Mouse (Mus musculus): ENCODE data around the gene Lrrc46. TPM values are rescaled to one million over a fixed set of nuclear protein-coding genes. Genes with fewer than 3 reads are reported as not detected.
A peak's percentile ranks its signal among the peaks of the same experiment; 100 is the strongest.

Gene Lrrc46
- polyA plus RNA-seq, 1 experiment, result 2.4 TPM

- H3K36me3 ChIP-seq (ENCODE audit: control insufficient read depth, insufficient read depth, low read length, poor library complexity, severe bottlenecking), result peaks cover 7% of the 10 kb centered on the region
- H3K4me3 ChIP-seq (ENCODE audit: low read depth, low read length), result no peak overlapping the region
- TF ChIP-seq POLR2A (IDR thresholded peaks at IDR 0.05; ENCODE audit: insufficient read depth, low read length) (no peak), EP300 (IDR thresholded peaks at IDR 0.05; ENCODE audit: insufficient read depth, low read depth, low read length) (no peak), CTCF (IDR thresholded peaks at IDR 0.05; ENCODE audit: low read depth, low read length) (peak; percentile 32)
- H3K9me3 ChIP-seq (replicated peaks; ENCODE audit: control insufficient read depth, insufficient read depth, low read length, poor library complexity, severe bottlenecking), result no peaks in the 10 kb centered on the region
- H3K27me3 ChIP-seq (ENCODE audit: control insufficient read depth, insufficient read depth, low read length, poor library complexity, severe bottlenecking), result no peaks in the 10 kb centered on the region
- H3K27ac ChIP-seq (ENCODE audit: insufficient read depth, low read length), result no peak overlapping the region
- H3K9ac ChIP-seq (ENCODE audit: low read depth, poor library complexity, severe bottlenecking), result no peak overlapping the region
- H3K4me1 ChIP-seq (ENCODE audit: control insufficient read depth, insufficient read depth, low read length), result no peaks in the 10 kb centered on the region
These were observed 4.7 kb upstream of the Lrrc46 start for GRCm38 (mm10) chr11:97045861-97046260.

- TF ChIP-seq POLR2A (IDR thresholded peaks at IDR 0.05; ENCODE audit: insufficient read depth, low read length) (no peak), EP300 (IDR thresholded peaks at IDR 0.05; ENCODE audit: insufficient read depth, low read depth, low read length) (no peak), CTCF (IDR thresholded peaks at IDR 0.05; ENCODE audit: low read depth, low read length) (no peak)
- Histone ChIP-seq H3K27me3 (ENCODE audit: control insufficient read depth, insufficient read depth, low read length, poor library complexity, severe bottlenecking) (no peaks in the 10 kb centered on the region), H3K9me3 (replicated peaks; ENCODE audit: control insufficient read depth, insufficient read depth, low read length, poor library complexity, severe bottlenecking) (no peaks in the 10 kb centered on the region), H3K4me3 (ENCODE audit: low read depth, low read length) (no peak overlapping the region), H3K27ac (ENCODE audit: insufficient read depth, low read length) (no peak overlapping the region), H3K4me1 (ENCODE audit: control insufficient read depth, insufficient read depth, low read length) (no peaks in the 10 kb centered on the region), H3K9ac (ENCODE audit: low read depth, poor library complexity, severe bottlenecking) (no peak overlapping the region), H3K36me3 (ENCODE audit: control insufficient read depth, insufficient read depth, low read length, poor library complexity, severe bottlenecking) (peaks cover 7% of the 10 kb centered on the region)
These were observed 3.7 kb upstream of the Lrrc46 start for GRCm38 (mm10) chr11:97044902-97045301.

GRCm38 (mm10) chr11:97040301-97041021 lies 746 bp downstream of the Lrrc46 start:
- no peaks in the 10 kb centered on the region for H3K9me3 ChIP-seq (replicated peaks; ENCODE audit: control insufficient read depth, insufficient read depth, low read length, poor library complexity, severe bottlenecking)
- H3K36me3 ChIP-seq (ENCODE audit: control insufficient read depth, insufficient read depth, low read length, poor library complexity, severe bottlenecking), result no peaks in the 10 kb centered on the region
- no peak overlapping the region for H3K27ac ChIP-seq (ENCODE audit: insufficient read depth, low read length)
- H3K4me3 ChIP-seq (ENCODE audit: low read depth, low read length), result no peak overlapping the region
- H3K27me3 ChIP-seq (ENCODE audit: control insufficient read depth, insufficient read depth, low read length, poor library complexity, severe bottlenecking), result no peaks in the 10 kb centered on the region
- H3K9ac ChIP-seq (ENCODE audit: low read depth, poor library complexity, severe bottlenecking), result no peak overlapping the region
- H3K4me1 ChIP-seq (ENCODE audit: control insufficient read depth, insufficient read depth, low read length), result no peaks in the 10 kb centered on the region
- TF ChIP-seq CTCF (IDR thresholded peaks at IDR 0.05; ENCODE audit: low read depth, low read length), result no peak
- no peak for TF ChIP-seq POLR2A (IDR thresholded peaks at IDR 0.05; ENCODE audit: insufficient read depth, low read length)
- no peak for TF ChIP-seq EP300 (IDR thresholded peaks at IDR 0.05; ENCODE audit: insufficient read depth, low read depth, low read length)

GRCm38 (mm10) chr11:97038881-97039280 lies 2.3 kb downstream of the Lrrc46 start:
- Histone ChIP-seq H3K9ac (ENCODE audit: low read depth, poor library complexity, severe bottlenecking) (no peak overlapping the region), H3K4me1 (ENCODE audit: control insufficient read depth, insufficient read depth, low read length) (no peaks in the 10 kb centered on the region), H3K4me3 (ENCODE audit: low read depth, low read length) (no peak overlapping the region), H3K27ac (ENCODE audit: insufficient read depth, low read length) (no peak overlapping the region), H3K36me3 (ENCODE audit: control insufficient read depth, insufficient read depth, low read length, poor library complexity, severe bottlenecking) (no peaks in the 10 kb centered on the region), H3K27me3 (ENCODE audit: control insufficient read depth, insufficient read depth, low read length, poor library complexity, severe bottlenecking) (no peaks in the 10 kb centered on the region), H3K9me3 (replicated peaks; ENCODE audit: control insufficient read depth, insufficient read depth, low read length, poor library complexity, severe bottlenecking) (no peaks in the 10 kb centered on the region)
- no peak for TF ChIP-seq CTCF (IDR thresholded peaks at IDR 0.05; ENCODE audit: low read depth, low read length)
- TF ChIP-seq POLR2A (IDR thresholded peaks at IDR 0.05; ENCODE audit: insufficient read depth, low read length), result no peak
- no peak for TF ChIP-seq EP300 (IDR thresholded peaks at IDR 0.05; ENCODE audit: insufficient read depth, low read depth, low read length)

GRCm38 (mm10) chr11:97036141-97036540 lies 5.1 kb downstream of the Lrrc46 start:
- no peak for TF ChIP-seq EP300 (IDR thresholded peaks at IDR 0.05; ENCODE audit: insufficient read depth, low read depth, low read length)
- TF ChIP-seq POLR2A (IDR thresholded peaks at IDR 0.05; ENCODE audit: insufficient read depth, low read length), result no peak
- no peak for TF ChIP-seq CTCF (IDR thresholded peaks at IDR 0.05; ENCODE audit: low read depth, low read length)

GRCm38 (mm10) chr11:97033781-97034180 lies 7.4 kb downstream of the Lrrc46 start:
- TF ChIP-seq POLR2A (IDR thresholded peaks at IDR 0.05; ENCODE audit: insufficient read depth, low read length), result no peak
- no peaks in the 10 kb centered on the region for H3K27me3 ChIP-seq (ENCODE audit: control insufficient read depth, insufficient read depth, low read length, poor library complexity, severe bottlenecking)
- H3K36me3 ChIP-seq (ENCODE audit: control insufficient read depth, insufficient read depth, low read length, poor library complexity, severe bottlenecking), result no peaks in the 10 kb centered on the region
- H3K4me1 ChIP-seq (ENCODE audit: control insufficient read depth, insufficient read depth, low read length), result no peaks in the 10 kb centered on the region
- no peak overlapping the region for H3K27ac ChIP-seq (ENCODE audit: insufficient read depth, low read length)
- H3K9me3 ChIP-seq (replicated peaks; ENCODE audit: control insufficient read depth, insufficient read depth, low read length, poor library complexity, severe bottlenecking), result no peaks in the 10 kb centered on the region
- no peak overlapping the region for H3K4me3 ChIP-seq (ENCODE audit: low read depth, low read length)
- H3K9ac ChIP-seq (ENCODE audit: low read depth, poor library complexity, severe bottlenecking), result no peak overlapping the region

More at GRCm38 (mm10) chr11:97036141-97036540, 5.1 kb downstream of the Lrrc46 start:
- no peaks in the 10 kb centered on the region for H3K27me3 ChIP-seq (ENCODE audit: control insufficient read depth, insufficient read depth, low read length, poor library complexity, severe bottlenecking)
- no peaks in the 10 kb centered on the region for H3K4me1 ChIP-seq (ENCODE audit: control insufficient read depth, insufficient read depth, low read length)
- no peak overlapping the region for H3K9ac ChIP-seq (ENCODE audit: low read depth, poor library complexity, severe bottlenecking)
- H3K27ac ChIP-seq (ENCODE audit: insufficient read depth, low read length), result no peak overlapping the region
- no peaks in the 10 kb centered on the region for H3K9me3 ChIP-seq (replicated peaks; ENCODE audit: control insufficient read depth, insufficient read depth, low read length, poor library complexity, severe bottlenecking)
- H3K36me3 ChIP-seq (ENCODE audit: control insufficient read depth, insufficient read depth, low read length, poor library complexity, severe bottlenecking), result no peaks in the 10 kb centered on the region
- no peak overlapping the region for H3K4me3 ChIP-seq (ENCODE audit: low read depth, low read length)

Measured in ES-Bruce4 (cell line).